Mouse (Mus musculus): ENCODE results near the gene Phlda1.

- TF ChIP-seq CTCF (IDR thresholded peaks at IDR 0.05; ENCODE audit: borderline replicate concordance, insufficient read depth, low read depth, low read length) (no peak), POLR2A (IDR thresholded peaks at IDR 0.05; ENCODE audit: borderline replicate concordance, insufficient read depth, low read length) (no peak)
Observed at GRCm38 (mm10) chr10:111460381-111460780, 45.7 kb upstream of the Phlda1 start.
